Mouse (Mus musculus): ENCODE data around the gene Syvn1. TPM values are rescaled to one million over a fixed set of nuclear protein-coding genes. Genes with fewer than 3 reads are reported as not detected.

Gene Syvn1
- polyA plus RNA-seq, 1 experiment from 2014 or later: 34.9 TPM

Small RNA genes lying within 50 kb of the gene (microRNA-seq; reads per million reads assigned to microRNA genes)
- 1.5 reads per million for gene Mir6988 (ENCODE audit: borderline number of aligned reads)

Other genes starting within 250 kb of the Syvn1 start
- 20.6 and 25.8 TPM in 2 replicates for gene Frmd8, start 171.3 kb upstream of the Syvn1 start, polyA plus RNA-seq (2014; fragmentation: Nextera tagmentation; extraction: Ambion mirVana)
- gene Slc25a45, start 168.8 kb upstream of the Syvn1 start, polyA plus RNA-seq (2014; fragmentation: Nextera tagmentation; extraction: Ambion mirVana): 2.8 and 3.0 TPM in 2 replicates
- gene Tigd3, start 152.4 kb upstream of the Syvn1 start, polyA plus RNA-seq (2014; fragmentation: Nextera tagmentation; extraction: Ambion mirVana): 1.4 and 2.0 TPM in 2 replicates
- gene Dpf2, start 133.6 kb upstream of the Syvn1 start, polyA plus RNA-seq (2014; fragmentation: Nextera tagmentation; extraction: Ambion mirVana): 124 and 143 TPM in 2 replicates
- gene Cdc42ep2, start 121.8 kb upstream of the Syvn1 start, polyA plus RNA-seq (2014; fragmentation: Nextera tagmentation; extraction: Ambion mirVana): 14.0 and 16.2 TPM in 2 replicates
- 59.1 and 65.2 TPM in 2 replicates for gene Pola2, start 82.4 kb upstream of the Syvn1 start, polyA plus RNA-seq (2014; fragmentation: Nextera tagmentation; extraction: Ambion mirVana)
- not detected in 2 replicates for gene Slc22a20, start 60.4 kb upstream of the Syvn1 start, polyA plus RNA-seq (2014; fragmentation: Nextera tagmentation; extraction: Ambion mirVana)
- 16.8 and 19.0 TPM in 2 replicates for gene Capn1, start 30.7 kb upstream of the Syvn1 start, polyA plus RNA-seq (2014; fragmentation: Nextera tagmentation; extraction: Ambion mirVana)
- 67.5 and 69.8 TPM in 2 replicates for gene Mrpl49, start 11.2 kb downstream of the Syvn1 start, polyA plus RNA-seq (2014; fragmentation: Nextera tagmentation; extraction: Ambion mirVana)
- 870 and 937 TPM in 2 replicates for gene Fau, start 11.3 kb downstream of the Syvn1 start, polyA plus RNA-seq (2014; fragmentation: Nextera tagmentation; extraction: Ambion mirVana)
- 33.1 and 33.6 TPM in 2 replicates for gene Znhit2, start 14.6 kb downstream of the Syvn1 start, polyA plus RNA-seq (2014; fragmentation: Nextera tagmentation; extraction: Ambion mirVana)
- 19.5 and 21.7 TPM in 2 replicates for gene Tm7sf2, start 21.8 kb downstream of the Syvn1 start, polyA plus RNA-seq (2014; fragmentation: Nextera tagmentation; extraction: Ambion mirVana)
- gene Vps51, start 30.7 kb downstream of the Syvn1 start, polyA plus RNA-seq (2014; fragmentation: Nextera tagmentation; extraction: Ambion mirVana): 52.0 and 66.5 TPM in 2 replicates
- gene Tmem262, start 33.5 kb downstream of the Syvn1 start, polyA plus RNA-seq (2014; fragmentation: Nextera tagmentation; extraction: Ambion mirVana): not detected in 2 replicates
- gene Gm28374, start 35.7 kb downstream of the Syvn1 start, polyA plus RNA-seq (2014; fragmentation: Nextera tagmentation; extraction: Ambion mirVana): 0.28 and 0.67 TPM in 2 replicates
- gene Zfpl1, start 38.4 kb downstream of the Syvn1 start, polyA plus RNA-seq (2014; fragmentation: Nextera tagmentation; extraction: Ambion mirVana): 66.2 and 81.8 TPM in 2 replicates
- 24.6 and 29.0 TPM in 2 replicates for gene Cdca5, start 38.4 kb downstream of the Syvn1 start, polyA plus RNA-seq (2014; fragmentation: Nextera tagmentation; extraction: Ambion mirVana)
- gene AC131692.1, start 47.8 kb downstream of the Syvn1 start, polyA plus RNA-seq (2014; fragmentation: Nextera tagmentation; extraction: Ambion mirVana): not detected in 2 replicates
- 0.29 and 0.51 TPM in 2 replicates for gene Naaladl1, start 59.2 kb downstream of the Syvn1 start, polyA plus RNA-seq (2014; fragmentation: Nextera tagmentation; extraction: Ambion mirVana)
- gene Sac3d1, start 72.1 kb downstream of the Syvn1 start, polyA plus RNA-seq (2014; fragmentation: Nextera tagmentation; extraction: Ambion mirVana): 46.3 and 46.6 TPM in 2 replicates
- 26.7 and 27.5 TPM in 2 replicates for gene Snx15, start 81.7 kb downstream of the Syvn1 start, polyA plus RNA-seq (2014; fragmentation: Nextera tagmentation; extraction: Ambion mirVana)
- gene Batf2, start 94.4 kb downstream of the Syvn1 start, polyA plus RNA-seq (2014; fragmentation: Nextera tagmentation; extraction: Ambion mirVana): 0.28 and 0.33 TPM in 2 replicates
- gene Arl2, start 95.0 kb downstream of the Syvn1 start, polyA plus RNA-seq (2014; fragmentation: Nextera tagmentation; extraction: Ambion mirVana): 73.4 and 80.6 TPM in 2 replicates
- not detected in 2 replicates for gene Majin, start 137.8 kb downstream of the Syvn1 start, polyA plus RNA-seq (2014; fragmentation: Nextera tagmentation; extraction: Ambion mirVana)
- gene Gpha2, start 179.8 kb downstream of the Syvn1 start, polyA plus RNA-seq (2014; fragmentation: Nextera tagmentation; extraction: Ambion mirVana): 3.3 and 4.1 TPM in 2 replicates
- 35.1 and 36.5 TPM in 2 replicates for gene Ppp2r5b, start 189.3 kb downstream of the Syvn1 start, polyA plus RNA-seq (2014; fragmentation: Nextera tagmentation; extraction: Ambion mirVana)
- 10.6 and 11.1 TPM in 2 replicates for gene Atg2a, start 195.1 kb downstream of the Syvn1 start, polyA plus RNA-seq (2014; fragmentation: Nextera tagmentation; extraction: Ambion mirVana)
- 68.4 and 68.6 TPM in 2 replicates for gene Ehd1, start 230.1 kb downstream of the Syvn1 start, polyA plus RNA-seq (2014; fragmentation: Nextera tagmentation; extraction: Ambion mirVana)

Measured in embryonic facial prominence, embryonic 14.5 days (tissue).